Mouse (Mus musculus): ENCODE results near the gene Rnf224.

DNA sequence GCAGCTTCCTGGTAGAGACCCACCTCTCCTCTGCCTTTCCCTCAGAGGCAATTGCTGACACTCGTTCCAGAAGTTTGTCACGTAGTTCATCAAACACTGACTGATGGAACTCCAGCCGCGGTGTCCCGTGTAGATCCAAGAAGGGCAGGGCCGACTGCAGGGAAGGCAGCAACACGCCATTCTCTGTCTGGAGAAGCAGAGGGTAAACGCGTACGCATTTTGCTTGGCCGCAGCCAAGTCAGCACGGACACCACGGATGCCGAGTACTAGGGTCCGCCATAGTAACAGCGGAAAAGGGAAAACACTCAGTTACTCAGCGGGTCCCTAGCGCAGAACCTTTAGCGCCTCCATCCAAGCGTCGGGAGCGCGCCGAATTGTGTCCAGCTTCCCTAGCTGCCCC lies 25.9 kb downstream of the Rnf224 start:
- TF ChIP-seq POLR2A (IDR thresholded peaks at IDR 0.05; ENCODE audit: insufficient read depth, low read depth, low read length) (no peak), CTCF (IDR thresholded peaks at IDR 0.05; ENCODE audit: insufficient read depth, low read depth, low read length) (no peak)

Data from olfactory bulb, adult 2 months (tissue).